In genomic region chr11:106317801-106318200, GRCm38 (mm10) we compare ENCODE assay signal across 26 mouse cellular contexts. TPM values are rescaled to one million over a fixed set of nuclear protein-coding genes. Genes with fewer than 3 reads are reported as not detected.
DNase-seq lines count a peak whose midpoint lies in the region; ATAC-seq and TF ChIP-seq lines count a peak whose summit lies in the region.
"Had no signal": no experiment of that assay in that cellular context is flagged by ENCODE, and none has a peak within 500 bp of the region (broad histone marks: within the 10 kb centered on the region; RNA-seq: fewer than 3 reads in every experiment).

No protein-coding gene starts in this region.

- H3K4me3 ChIP-seq in intestine, embryonic 15.5 days (replicated peaks): no peak overlapping the region
- H3K4me3 ChIP-seq in intestine, postnatal 0 days (ENCODE audit: low read depth, low read length): no peak overlapping the region
- H3K4me3 ChIP-seq in limb, embryonic 10.5 days: no peak overlapping the region
- H3K4me3 ChIP-seq: forebrain, embryonic 12.5 days; heart, embryonic 13.5 days; hindbrain, embryonic 15.5 days had no signal

- H3K27me3 ChIP-seq in intestine, embryonic 15.5 days (replicated peaks): no peaks in the 10 kb centered on the region
- H3K27me3 ChIP-seq in intestine, postnatal 0 days (replicated peaks; ENCODE audit: control insufficient read depth, insufficient read depth, low read length): no peaks in the 10 kb centered on the region
- H3K27me3 ChIP-seq in limb, embryonic 10.5 days (ENCODE audit: low read depth, poor library complexity, severe bottlenecking): no peaks in the 10 kb centered on the region
- H3K27me3 ChIP-seq: forebrain, embryonic 12.5 days; hindbrain, embryonic 15.5 days had no signal

- 67% methylated on average over 7 of the region's 7 CpGs for WGBS in intestine, embryonic 15.5 days
- 72% methylated on average over 7 of the region's 7 CpGs for WGBS in intestine, postnatal 0 days
- WGBS in limb, embryonic 10.5 days: 87% methylated on average over 7 of the region's 7 CpGs

- no peaks in the 10 kb centered on the region for H3K36me3 ChIP-seq in intestine, embryonic 15.5 days
- H3K36me3 ChIP-seq in intestine, postnatal 0 days (ENCODE audit: control insufficient read depth, insufficient read depth): no peaks in the 10 kb centered on the region
- H3K36me3 ChIP-seq in limb, embryonic 10.5 days: no peaks in the 10 kb centered on the region
- H3K36me3 ChIP-seq: forebrain, embryonic 12.5 days; heart, embryonic 13.5 days; hindbrain, embryonic 15.5 days had no signal

- DNase-seq in limb, embryonic 10.5 days (ENCODE audit: low spot score): no peak
- peak; percentile 77 for DNase-seq in thymus, postnatal 0 days (ENCODE audit: low spot score)
- no peak for DNase-seq in adrenal gland, postnatal 25 days
- no peak for DNase-seq in urinary bladder, postnatal 4 days (ENCODE audit: low spot score in 2 of 2)
- no peak for DNase-seq in cerebellum, adult 9-10 months
- DNase-seq: adrenal gland, postnatal 10 days; cerebellum, adult 11-12 months; cerebellum, postnatal 36 days; gastrocnemius, postnatal 10 days; heart, adult 11 months; heart, postnatal 4 days; liver, postnatal 0 days; lung, postnatal 10 days; right cerebral cortex, postnatal 4 days had no signal

- no peak overlapping the region for H3K9ac ChIP-seq in intestine, embryonic 15.5 days
- no peak overlapping the region for H3K9ac ChIP-seq in intestine, postnatal 0 days (ENCODE audit: low read depth, low read length)
- H3K9ac ChIP-seq: forebrain, embryonic 12.5 days; heart, embryonic 13.5 days; hindbrain, embryonic 15.5 days; liver, postnatal 0 days had no signal

- H3K27ac ChIP-seq in intestine, embryonic 15.5 days: peak overlapping the region; percentile 27; the same call in 1 of the 2 replicates
- no peak overlapping the region for H3K27ac ChIP-seq in intestine, postnatal 0 days (ENCODE audit: low read depth, low read length)
- peak overlapping the region; percentile 70 for H3K27ac ChIP-seq in limb, embryonic 10.5 days
- H3K27ac ChIP-seq: forebrain, embryonic 12.5 days; heart, embryonic 13.5 days; hindbrain, embryonic 15.5 days; kidney, postnatal 0 days had no signal

- no peaks in the 10 kb centered on the region for H3K9me3 ChIP-seq in intestine, embryonic 15.5 days
- no peaks in the 10 kb centered on the region for H3K9me3 ChIP-seq in intestine, postnatal 0 days (ENCODE audit: control insufficient read depth)
- H3K9me3 ChIP-seq in limb, embryonic 10.5 days (replicated peaks): no peaks in the 10 kb centered on the region
- H3K9me3 ChIP-seq: forebrain, embryonic 12.5 days; heart, embryonic 13.5 days; hindbrain, embryonic 15.5 days had no signal

- ATAC-seq in intestine, embryonic 15.5 days: no peak
- no peak for ATAC-seq in intestine, postnatal 0 days
- ATAC-seq: intestine, embryonic 16.5 days; liver, postnatal 0 days; midbrain, embryonic 16.5 days had no signal

- no peak for TF ChIP-seq CTCF in intestine, postnatal 0 days (IDR thresholded peaks at IDR 0.05; ENCODE audit: low read depth)

- no peak overlapping the region for H3K4me2 ChIP-seq in intestine, embryonic 15.5 days (replicated peaks)
- no peak overlapping the region for H3K4me2 ChIP-seq in intestine, postnatal 0 days (replicated peaks; ENCODE audit: low read depth)
- H3K4me2 ChIP-seq: forebrain, embryonic 12.5 days; heart, embryonic 13.5 days; hindbrain, embryonic 15.5 days had no signal

- peaks cover 28% of the 10 kb centered on the region for H3K4me1 ChIP-seq in intestine, embryonic 15.5 days (replicated peaks)
- 0 out of 2 replicates have a peak, but pooled peaks cover 6% of the 10 kb centered on the region for H3K4me1 ChIP-seq in intestine, postnatal 0 days (replicated peaks; ENCODE audit: control insufficient read depth, insufficient read depth, low read length)
- peaks cover 68% of the 10 kb centered on the region for H3K4me1 ChIP-seq in limb, embryonic 10.5 days
- H3K4me1 ChIP-seq: forebrain, embryonic 12.5 days; hindbrain, embryonic 15.5 days had no signal

RNA-seq across cellular contexts. Expression of gene Cd79b, which starts 3.2 kb away (rescaled TPM):
- 2.9 and 3.0 TPM in 2 replicates for polyA plus RNA-seq in intestine, embryonic 15.5 days (2015; fragmentation: Nextera tagmentation; extraction: Ambion mirVana)
- polyA plus RNA-seq in intestine, postnatal 0 days (2015; fragmentation: Nextera tagmentation; extraction: Ambion mirVana): 1.3 and 1.5 TPM in 2 replicates
- polyA plus RNA-seq in limb, embryonic 10.5 days (2016; fragmentation: Nextera tagmentation; extraction: Ambion mirVana): 2.4 and 2.6 TPM in 2 replicates
- 38.5 and 39.6 TPM in 2 replicates for polyA plus RNA-seq in thymus, postnatal 0 days (2015; fragmentation: Nextera tagmentation; extraction: Ambion mirVana)
- total RNA-seq in adrenal gland, postnatal 25 days (2021): 1.0 and 1.4 TPM in 2 replicates
- total RNA-seq: left cerebral cortex, postnatal 14 days had no signal

RNA-seq across cellular contexts. Expression of gene Gh, which starts 16.1 kb away (rescaled TPM):
- polyA plus RNA-seq in intestine, embryonic 15.5 days (2015; fragmentation: Nextera tagmentation; extraction: Ambion mirVana): not detected in 2 replicates
- polyA plus RNA-seq in intestine, postnatal 0 days (2015; fragmentation: Nextera tagmentation; extraction: Ambion mirVana): not detected in 2 replicates
- not detected in 2 replicates for polyA plus RNA-seq in limb, embryonic 10.5 days (2016; fragmentation: Nextera tagmentation; extraction: Ambion mirVana)
- polyA plus RNA-seq in thymus, postnatal 0 days (2015; fragmentation: Nextera tagmentation; extraction: Ambion mirVana): 0.38 and 0.75 TPM in 2 replicates
- not detected in 2 replicates for total RNA-seq in adrenal gland, postnatal 25 days (2021)
- total RNA-seq: adrenal gland, postnatal 10 days; gastrocnemius, postnatal 10 days; heart, postnatal 4 days; layer of hippocampus, postnatal 14 days; left cerebral cortex, postnatal 14 days; liver, adult 2 months; megakaryocyte-erythroid progenitor cell, adult 5-6 weeks had no signal
- polyA plus RNA-seq: forebrain, embryonic 12.5 days; heart, embryonic 13.5 days; hindbrain, embryonic 15.5 days; intestine, embryonic 16.5 days; kidney, postnatal 0 days; liver, adult 2 months had no signal

RNA-seq across cellular contexts. Expression of gene Scn4a, which starts 35.3 kb away (rescaled TPM):
- polyA plus RNA-seq in intestine, embryonic 15.5 days (2015; fragmentation: Nextera tagmentation; extraction: Ambion mirVana): 0.03 and 0.05 TPM in 2 replicates
- 0.01 TPM in 1 of 2 replicates, not detected in the other for polyA plus RNA-seq in intestine, postnatal 0 days (2015; fragmentation: Nextera tagmentation; extraction: Ambion mirVana)
- polyA plus RNA-seq in limb, embryonic 10.5 days (2016; fragmentation: Nextera tagmentation; extraction: Ambion mirVana): 0.03 TPM in 1 of 2 replicates, not detected in the other
- 0.04 TPM in 1 of 2 replicates, not detected in the other for polyA plus RNA-seq in thymus, postnatal 0 days (2015; fragmentation: Nextera tagmentation; extraction: Ambion mirVana)
- total RNA-seq in adrenal gland, postnatal 25 days (2021): 0.03 TPM in 1 of 2 replicates, not detected in the other
- total RNA-seq: layer of hippocampus, postnatal 14 days had no signal
- polyA plus RNA-seq: hindbrain, embryonic 15.5 days; intestine, embryonic 16.5 days; midbrain, embryonic 16.5 days had no signal

RNA-seq across cellular contexts. Expression of gene Tcam1, which starts 41.3 kb away (rescaled TPM):
- 0.31 and 0.33 TPM in 2 replicates for polyA plus RNA-seq in intestine, embryonic 15.5 days (2015; fragmentation: Nextera tagmentation; extraction: Ambion mirVana)
- polyA plus RNA-seq in intestine, postnatal 0 days (2015; fragmentation: Nextera tagmentation; extraction: Ambion mirVana): 0.09 TPM in 1 of 2 replicates, not detected in the other
- polyA plus RNA-seq in limb, embryonic 10.5 days (2016; fragmentation: Nextera tagmentation; extraction: Ambion mirVana): 0.18 and 0.36 TPM in 2 replicates
- 0.40 and 0.54 TPM in 2 replicates for polyA plus RNA-seq in thymus, postnatal 0 days (2015; fragmentation: Nextera tagmentation; extraction: Ambion mirVana)
- 0.36 TPM in 1 of 2 replicates, not detected in the other for total RNA-seq in adrenal gland, postnatal 25 days (2021)
- total RNA-seq: heart, postnatal 4 days; liver, adult 2 months had no signal
- polyA plus RNA-seq: liver, adult 2 months had no signal

RNA-seq across cellular contexts. Expression of gene Smarcd2, which starts 45.0 kb away (rescaled TPM):
- polyA plus RNA-seq in intestine, embryonic 15.5 days (2015; fragmentation: Nextera tagmentation; extraction: Ambion mirVana): 60.6 and 61.5 TPM in 2 replicates
- 25.3 and 26.3 TPM in 2 replicates for polyA plus RNA-seq in intestine, postnatal 0 days (2015; fragmentation: Nextera tagmentation; extraction: Ambion mirVana)
- polyA plus RNA-seq in limb, embryonic 10.5 days (2016; fragmentation: Nextera tagmentation; extraction: Ambion mirVana): 66.4 and 72.6 TPM in 2 replicates
- polyA plus RNA-seq in thymus, postnatal 0 days (2015; fragmentation: Nextera tagmentation; extraction: Ambion mirVana): 139 and 157 TPM in 2 replicates
- total RNA-seq in adrenal gland, postnatal 25 days (2021): 89.6 and 114 TPM in 2 replicates
